Mouse (Mus musculus): ENCODE data around the gene Tspo2. TPM values are rescaled to one million over a fixed set of nuclear protein-coding genes. Genes with fewer than 3 reads are reported as not detected.
"Not testable (repeated sequence)": the region's sequence is repeated elsewhere in the genome, so short reads cannot be mapped to it uniquely, and the experiment has no call there.

The Tspo2 gene
- polyA plus RNA-seq, 1 experiment, result 0.29 TPM

GRCm38 (mm10) chr17:48475444-48475843 is 24.1 kb upstream of the Tspo2 start:
- no peak overlapping the region for H3K27ac ChIP-seq (ENCODE audit: insufficient read depth, low read length)
- H3K4me1 ChIP-seq (ENCODE audit: control insufficient read depth, insufficient read depth, low read length), result no peaks in the 10 kb centered on the region
- no peak overlapping the region for H3K4me3 ChIP-seq (ENCODE audit: insufficient read depth, low read length)
- TF ChIP-seq POLR2A (IDR thresholded peaks at IDR 0.05; ENCODE audit: extremely low read depth, insufficient read depth, low read length), result no peak
- no peak for TF ChIP-seq CTCF (IDR thresholded peaks at IDR 0.05; ENCODE audit: extremely low read depth, insufficient read depth, low read length)

GRCm38 (mm10) chr17:48474282-48474681 is 23.0 kb upstream of the Tspo2 start:
- H3K27ac ChIP-seq (ENCODE audit: insufficient read depth, low read length); H3K4me1 ChIP-seq (ENCODE audit: control insufficient read depth, insufficient read depth, low read length); H3K4me3 ChIP-seq (ENCODE audit: insufficient read depth, low read length): not testable (repeated sequence)

- TF ChIP-seq POLR2A (IDR thresholded peaks at IDR 0.05; ENCODE audit: extremely low read depth, insufficient read depth, low read length), result no peak
- peak; percentile 87 for TF ChIP-seq CTCF (IDR thresholded peaks at IDR 0.05; ENCODE audit: extremely low read depth, insufficient read depth, low read length)
- H3K4me1 ChIP-seq (ENCODE audit: control insufficient read depth, insufficient read depth, low read length), result no peaks in the 10 kb centered on the region
- no peak overlapping the region for H3K27ac ChIP-seq (ENCODE audit: insufficient read depth, low read length)
- no peak overlapping the region for H3K4me3 ChIP-seq (ENCODE audit: insufficient read depth, low read length)
Observed at GRCm38 (mm10) chr17:48467395-48468231, 16.3 kb upstream of the Tspo2 start.

- Histone ChIP-seq H3K27ac (ENCODE audit: insufficient read depth, low read length) (no peak overlapping the region), H3K4me3 (ENCODE audit: insufficient read depth, low read length) (no peak overlapping the region), H3K4me1 (ENCODE audit: control insufficient read depth, insufficient read depth, low read length) (no peaks in the 10 kb centered on the region)
- TF ChIP-seq CTCF (IDR thresholded peaks at IDR 0.05; ENCODE audit: extremely low read depth, insufficient read depth, low read length), result no peak
- TF ChIP-seq POLR2A (IDR thresholded peaks at IDR 0.05; ENCODE audit: extremely low read depth, insufficient read depth, low read length), result no peak
Observed at GRCm38 (mm10) chr17:48466769-48467394, 15.6 kb upstream of the Tspo2 start.

GRCm38 (mm10) chr17:48463391-48463790 is 12.1 kb upstream of the Tspo2 start:
- Histone ChIP-seq H3K4me1 (ENCODE audit: control insufficient read depth, insufficient read depth, low read length) (no peaks in the 10 kb centered on the region), H3K4me3 (ENCODE audit: insufficient read depth, low read length) (no peak overlapping the region)
- no peak for TF ChIP-seq POLR2A (IDR thresholded peaks at IDR 0.05; ENCODE audit: extremely low read depth, insufficient read depth, low read length)
- no peak for TF ChIP-seq CTCF (IDR thresholded peaks at IDR 0.05; ENCODE audit: extremely low read depth, insufficient read depth, low read length)

GRCm38 (mm10) chr17:48462096-48462495 is 10.8 kb upstream of the Tspo2 start:
- no peak overlapping the region for H3K27ac ChIP-seq (ENCODE audit: insufficient read depth, low read length)
- TF ChIP-seq POLR2A (IDR thresholded peaks at IDR 0.05; ENCODE audit: extremely low read depth, insufficient read depth, low read length) (no peak), CTCF (IDR thresholded peaks at IDR 0.05; ENCODE audit: extremely low read depth, insufficient read depth, low read length) (no peak)
- H3K4me1 ChIP-seq (ENCODE audit: control insufficient read depth, insufficient read depth, low read length), result no peaks in the 10 kb centered on the region
- no peak overlapping the region for H3K4me3 ChIP-seq (ENCODE audit: insufficient read depth, low read length)

More at GRCm38 (mm10) chr17:48463391-48463790, 12.1 kb upstream of the Tspo2 start:
- no peak overlapping the region for H3K27ac ChIP-seq (ENCODE audit: insufficient read depth, low read length)

- no peak overlapping the region for H3K4me3 ChIP-seq (ENCODE audit: insufficient read depth, low read length)
- TF ChIP-seq CTCF (IDR thresholded peaks at IDR 0.05; ENCODE audit: extremely low read depth, insufficient read depth, low read length) (no peak), POLR2A (IDR thresholded peaks at IDR 0.05; ENCODE audit: extremely low read depth, insufficient read depth, low read length) (no peak)
- H3K27ac ChIP-seq (ENCODE audit: insufficient read depth, low read length), result no peak overlapping the region
- H3K4me1 ChIP-seq (ENCODE audit: control insufficient read depth, insufficient read depth, low read length), result no peaks in the 10 kb centered on the region
Observed at GRCm38 (mm10) chr17:48457971-48458653, 6.8 kb upstream of the Tspo2 start.

- no peaks in the 10 kb centered on the region for H3K4me1 ChIP-seq (ENCODE audit: control insufficient read depth, insufficient read depth, low read length)
- no peak overlapping the region for H3K4me3 ChIP-seq (ENCODE audit: insufficient read depth, low read length)
- no peak overlapping the region for H3K27ac ChIP-seq (ENCODE audit: insufficient read depth, low read length)
- no peak for TF ChIP-seq CTCF (IDR thresholded peaks at IDR 0.05; ENCODE audit: extremely low read depth, insufficient read depth, low read length)
- no peak for TF ChIP-seq POLR2A (IDR thresholded peaks at IDR 0.05; ENCODE audit: extremely low read depth, insufficient read depth, low read length)
Observed at GRCm38 (mm10) chr17:48455955-48456354, 4.6 kb upstream of the Tspo2 start.

GRCm38 (mm10) chr17:48454688-48455087 is 3.4 kb upstream of the Tspo2 start, which contains the start of gene Unc5cl:
TSS of gene Unc5cl (plus strand) at chr17:48454901.
- Histone ChIP-seq H3K27ac (ENCODE audit: insufficient read depth, low read length) (no peak within 1 kb of the TSS), H3K4me1 (ENCODE audit: control insufficient read depth, insufficient read depth, low read length) (no peaks in the 10 kb centered on the region), H3K4me3 (ENCODE audit: insufficient read depth, low read length) (no peak within 1 kb of the TSS)
- TF ChIP-seq CTCF (IDR thresholded peaks at IDR 0.05; ENCODE audit: extremely low read depth, insufficient read depth, low read length) (no peak), POLR2A (IDR thresholded peaks at IDR 0.05; ENCODE audit: extremely low read depth, insufficient read depth, low read length) (no peak)

Data from cortical plate, adult 2 months (tissue).